Mouse (Mus musculus) bone marrow macrophage, adult 2 months (primary cell): Measurements from ENCODE around the gene Trappc13.
A peak's percentile ranks its signal among the peaks of the same experiment; 100 is the strongest.

Experiments
- CTCF ChIP-seq: IDR thresholded peaks from 2 replicates; pipeline ENCODE4 v1.5.1; 2012; ENCODE audit warnings: low read depth, mild to moderate bottlenecking, low read length, moderate library complexity
- POLR2A ChIP-seq: IDR thresholded peaks from 2 replicates; pipeline ENCODE4 v1.6.1; 2012; ENCODE audit warnings: mild to moderate bottlenecking, low read depth, low read length, borderline replicate concordance

GRCm38 (mm10) chr13:104139369-104140209 is 38.7 kb downstream of the Trappc13 start:
- TF ChIP-seq POLR2A (no peak), CTCF (peak; percentile 82)
